Comparison of ENCODE assay signal across 8 mouse cellular contexts in genomic region chr6:39206581-39207461, GRCm38 (mm10). TPM values are rescaled to one million over a fixed set of nuclear protein-coding genes. Genes with fewer than 3 reads are reported as not detected.
DNase-seq lines count a peak whose midpoint lies in the region; ATAC-seq and TF ChIP-seq lines count a peak whose summit lies in the region.

Gene Kdm7a (minus strand): TSS chr6:39206789.

- H3K4me1 ChIP-seq in bone marrow, adult 2 months (ENCODE audit: control insufficient read depth, insufficient read depth, low read length): no peaks in the 10 kb centered on the region
- H3K4me1 ChIP-seq in embryonic facial prominence, embryonic 15.5 days: peaks cover 12% of the 10 kb centered on the region; the same call in 1 of the 2 replicates
- H3K4me1 ChIP-seq in limb, embryonic 14.5 days (ENCODE audit: control insufficient read depth, insufficient read depth, low read length): no peaks in the 10 kb centered on the region; the same call in 1 of the 2 replicates
- H3K4me1 ChIP-seq in midbrain, embryonic 16.5 days (ENCODE audit: control insufficient read depth, insufficient read depth, low read length): peaks cover 15% of the 10 kb centered on the region
- H3K4me1 ChIP-seq in spleen, adult 2 months (ENCODE audit: control insufficient read depth, insufficient read depth, insufficient read length): peaks cover 6% of the 10 kb centered on the region

- peak; percentile 80 for DNase-seq in 416B (ENCODE audit: low read depth)
- peak; percentile 89 to 91 for DNase-seq in heart, adult 9 months (ENCODE audit: low spot score in 2 of 2)
- peak; percentile 88 for DNase-seq in kidney, adult 9 months
- DNase-seq in limb, embryonic 14.5 days (ENCODE audit: low spot score): peak; percentile 94
- peak; percentile 78 to 86 for DNase-seq in spleen, adult 2 months (ENCODE audit: low read depth in 1 of 2, low spot score in 2 of 2)

- peak within 1 kb of the TSS; percentile 69 for H3K4me2 ChIP-seq in embryonic facial prominence, embryonic 15.5 days (replicated peaks)
- peak within 1 kb of the TSS; percentile 62 for H3K4me2 ChIP-seq in limb, embryonic 14.5 days (replicated peaks; ENCODE audit: low read depth, low read length, severe bottlenecking)
- peak within 1 kb of the TSS; percentile 68 for H3K4me2 ChIP-seq in midbrain, embryonic 16.5 days (ENCODE audit: low read length)

- peak within 1 kb of the TSS; percentile 97 for H3K9ac ChIP-seq in embryonic facial prominence, embryonic 15.5 days
- H3K9ac ChIP-seq in limb, embryonic 14.5 days (ENCODE audit: low read depth, low read length, severe bottlenecking): peak within 1 kb of the TSS; percentile 98
- peak within 1 kb of the TSS; percentile 97 for H3K9ac ChIP-seq in midbrain, embryonic 16.5 days (ENCODE audit: low read depth, low read length)

- H3K27ac ChIP-seq in bone marrow, adult 2 months (ENCODE audit: control insufficient read depth, insufficient read depth, low read depth, low read length, poor library complexity): peak within 1 kb of the TSS; percentile 100
- H3K27ac ChIP-seq in embryonic facial prominence, embryonic 15.5 days (replicated peaks): peak within 1 kb of the TSS; percentile 97
- peak within 1 kb of the TSS; percentile 98 for H3K27ac ChIP-seq in limb, embryonic 14.5 days (replicated peaks; ENCODE audit: low read depth, low read length)
- H3K27ac ChIP-seq in midbrain, embryonic 16.5 days (ENCODE audit: low read length): peak within 1 kb of the TSS; percentile 96
- H3K27ac ChIP-seq in spleen, adult 2 months (ENCODE audit: insufficient read depth, low read length): peak within 1 kb of the TSS; percentile 99

- peak within 1 kb of the TSS; percentile 97 for H3K4me3 ChIP-seq in bone marrow, adult 2 months (replicated peaks; ENCODE audit: control insufficient read depth, low read depth, low read length)
- peak within 1 kb of the TSS; percentile 100 for H3K4me3 ChIP-seq in embryonic facial prominence, embryonic 15.5 days (replicated peaks)
- H3K4me3 ChIP-seq in limb, embryonic 14.5 days (replicated peaks; ENCODE audit: low read length): peak within 1 kb of the TSS; percentile 97
- peak within 1 kb of the TSS; percentile 99 for H3K4me3 ChIP-seq in midbrain, embryonic 16.5 days (ENCODE audit: low read depth, low read length)
- peak within 1 kb of the TSS; percentile 99 for H3K4me3 ChIP-seq in spleen, adult 2 months (ENCODE audit: extremely low read depth, insufficient read depth, insufficient read length)

- H3K36me3 ChIP-seq in embryonic facial prominence, embryonic 15.5 days: no peaks in the 10 kb centered on the region
- no peaks in the 10 kb centered on the region for H3K36me3 ChIP-seq in limb, embryonic 14.5 days (ENCODE audit: control insufficient read depth, insufficient read depth, low read length)
- H3K36me3 ChIP-seq in midbrain, embryonic 16.5 days (ENCODE audit: control insufficient read depth, insufficient read depth, low read length): no peaks in the 10 kb centered on the region
- no peaks in the 10 kb centered on the region for H3K36me3 ChIP-seq in spleen, adult 2 months (ENCODE audit: control insufficient read depth, insufficient read depth, low read length)

- H3K9me3 ChIP-seq in embryonic facial prominence, embryonic 15.5 days (replicated peaks): no peaks in the 10 kb centered on the region
- no peaks in the 10 kb centered on the region for H3K9me3 ChIP-seq in limb, embryonic 14.5 days (ENCODE audit: control insufficient read depth, low read length)
- H3K9me3 ChIP-seq in midbrain, embryonic 16.5 days (replicated peaks; ENCODE audit: control insufficient read depth, low read length, poor library complexity, severe bottlenecking): no peaks in the 10 kb centered on the region

- TF ChIP-seq CTCF in bone marrow, adult 2 months (IDR thresholded peaks at IDR 0.05; ENCODE audit: control insufficient read depth, insufficient read depth, low read length): no peak
- TF ChIP-seq CTCF in spleen, adult 2 months (IDR thresholded peaks at IDR 0.05; ENCODE audit: extremely low read depth, insufficient read depth, insufficient read length, insufficient replicate concordance): no peak

- no peaks in the 10 kb centered on the region for H3K27me3 ChIP-seq in embryonic facial prominence, embryonic 15.5 days
- H3K27me3 ChIP-seq in limb, embryonic 14.5 days (ENCODE audit: control insufficient read depth, insufficient read depth, low read length): no peaks in the 10 kb centered on the region
- no peaks in the 10 kb centered on the region for H3K27me3 ChIP-seq in midbrain, embryonic 16.5 days (ENCODE audit: control insufficient read depth, insufficient read depth, low read depth, low read length)
- H3K27me3 ChIP-seq in spleen, adult 2 months (ENCODE audit: control insufficient read depth, insufficient read depth, low read length): no peaks in the 10 kb centered on the region

- 6% methylated on average over 121 of the region's 124 CpGs for WGBS in bone marrow, adult 2 months
- under 1% methylated on average over 70 of the region's 124 CpGs for WGBS in embryonic facial prominence, embryonic 15.5 days
- WGBS in limb, embryonic 14.5 days: 6% methylated on average over 62 of the region's 124 CpGs
- WGBS in midbrain, embryonic 16.5 days: under 1% methylated on average over 87 of the region's 124 CpGs
- 6% methylated on average over 101 of the region's 124 CpGs for WGBS in spleen, adult 2 months

- ATAC-seq in embryonic facial prominence, embryonic 15.5 days (ENCODE audit: insufficient number of reproducible peaks, low FRiP score, low TSS enrichment, low read depth): peak; percentile 86
- peak; percentile 85 for ATAC-seq in limb, embryonic 14.5 days (ENCODE audit: low FRiP score, low read depth)
- ATAC-seq in midbrain, embryonic 16.5 days: peak; percentile 89

- peak; percentile 81; the same call in 1 of the 2 replicates for TF ChIP-seq POLR2A in bone marrow, adult 2 months (IDR thresholded peaks at IDR 0.05; ENCODE audit: borderline replicate concordance, control insufficient read depth, low read depth, low read length)
- peak; percentile 57; the same call in 1 of the 2 replicates for TF ChIP-seq POLR2A in limb, embryonic 14.5 days (IDR thresholded peaks at IDR 0.05; ENCODE audit: borderline replicate concordance, extremely low read depth, insufficient read depth, insufficient read length)
- TF ChIP-seq POLR2A in spleen, adult 2 months (IDR thresholded peaks at IDR 0.05; ENCODE audit: low read depth, low read length): peak; percentile 63

RNA-seq across cellular contexts. Expression of gene Kdm7a, which starts in this region (rescaled TPM):
- polyA plus RNA-seq in bone marrow, adult 2 months (2011; ENCODE audit: insufficient read depth, insufficient read length, low replicate concordance, missing spikeins): 15.3 and 20.2 TPM in 2 replicates
- polyA plus RNA-seq in embryonic facial prominence, embryonic 15.5 days (2015; fragmentation: Nextera tagmentation; extraction: Ambion mirVana): 6.3 and 6.8 TPM in 2 replicates
- polyA plus RNA-seq in limb, embryonic 14.5 days (2012; rRNA removed): 6.3 and 6.8 TPM in 2 replicates
- polyA plus RNA-seq in limb, embryonic 14.5 days (2014; fragmentation: Nextera tagmentation; extraction: Ambion mirVana): 6.4 and 7.5 TPM in 2 replicates
- 4.6 and 5.8 TPM in 2 replicates for polyA plus RNA-seq in midbrain, embryonic 16.5 days (2015; fragmentation: Nextera tagmentation; extraction: Ambion mirVana)
- polyA plus RNA-seq in spleen, adult 2 months (2012; rRNA removed): 4.5 TPM in 2 replicates

Comparison
In these comparisons a context has a peak if more than half of its experiments do, and no peak if none do; other contexts are left out.
1. Peak in every context shown above with its lines: DNase-seq, ATAC-seq, H3K4me3 ChIP-seq and H3K27ac ChIP-seq.